Mouse (Mus musculus) gastrocnemius, postnatal 14 days (tissue): ENCODE measurements around the gene Serpina3f. TPM values are rescaled to one million over a fixed set of nuclear protein-coding genes. Genes with fewer than 3 reads are reported as not detected.

Experiments used
- DNase-seq: peaks from one replicate; pipeline ENCODE4 v3.0.0; 2021; ENCODE audit warnings: mixed read lengths
- intact Hi-C: fragments of 180-260 bp; cut with DNase I; formaldehyde crosslinking; loops from one replicate; pipeline ENCODE4 v1.15.1; 2025; ENCODE audit warnings: low total_unique reads
- total RNA-seq, 2 experiments: library from RNA; stranded (reverse); gene quantifications; 2 replicates each; pipeline ENCODE4 v1.2.3; 2021

Gene Serpina3f
- total RNA-seq, 2 experiments from 2014 or later, result not detected

DNA sequence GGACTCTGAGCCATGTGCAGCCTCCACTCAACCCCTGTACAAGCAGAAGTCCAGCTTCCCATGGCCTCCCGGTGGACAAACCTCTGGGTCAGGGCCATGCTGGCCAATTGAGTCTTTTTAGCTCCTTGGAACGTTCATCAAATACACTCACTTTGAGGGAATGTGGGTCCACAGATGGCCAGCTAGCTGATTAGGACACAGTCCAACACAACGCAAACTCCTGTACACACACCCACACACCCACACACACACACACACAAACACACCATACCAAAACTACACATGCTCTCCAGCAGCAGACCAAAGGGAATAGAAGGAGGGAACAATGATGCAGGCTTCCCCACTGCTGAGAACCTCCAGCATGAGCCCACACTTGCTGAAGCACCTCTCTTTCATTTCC is 31.3 kb downstream of the Serpina3f start:
- intact Hi-C loops, result no loop called here

DNA sequence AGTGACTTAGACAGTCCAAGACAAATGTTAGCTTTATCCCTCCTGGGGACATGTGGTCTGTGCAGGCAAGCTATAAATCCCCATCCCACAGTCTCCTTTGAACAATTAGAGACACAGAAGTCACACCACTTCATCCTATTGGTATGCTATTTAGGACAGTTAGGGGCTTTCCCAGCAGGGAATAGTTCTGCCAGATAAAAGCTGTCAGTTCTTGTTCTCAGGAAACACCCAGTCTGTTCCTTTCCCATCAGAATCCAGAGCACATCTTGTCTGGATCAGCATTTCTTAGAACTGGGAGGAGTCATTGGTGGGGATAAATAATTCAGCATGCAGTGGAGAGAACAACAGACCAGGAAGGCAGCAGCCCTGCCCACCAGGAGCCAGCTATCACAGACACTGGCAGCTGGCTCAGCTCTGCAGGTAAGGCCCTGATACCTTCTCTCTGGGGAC is 33.2 kb downstream of the Serpina3f start:
- intact Hi-C loops, result no loop called here
- DNase-seq, result no peak

More for the DNA sequence above, 31.3 kb downstream of the Serpina3f start:
- no peak for DNase-seq

DNA sequence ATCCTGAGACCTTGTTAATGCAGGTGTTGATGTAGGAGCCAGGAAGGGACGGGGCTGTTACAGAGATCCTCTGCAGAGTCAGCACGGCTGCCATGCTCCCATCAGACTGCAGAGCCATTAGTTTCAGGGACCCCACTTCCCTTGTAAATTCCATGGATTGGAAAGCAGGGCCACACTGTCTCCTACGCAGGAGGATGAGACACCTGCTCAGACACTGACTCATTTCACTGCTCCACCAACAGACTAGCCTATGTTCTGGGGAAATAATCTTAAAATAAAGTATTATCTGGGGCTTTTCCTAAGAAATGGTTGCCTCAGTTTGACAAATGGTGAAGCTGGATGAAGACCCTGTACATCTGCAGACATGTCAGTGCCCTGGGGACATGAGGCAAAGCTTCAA is 33.9 kb downstream of the Serpina3f start:
- no peak for DNase-seq
- intact Hi-C loops, result no loop called here

- no peak for DNase-seq
- intact Hi-C loops, result no loop called here
These were observed 46.7 kb downstream of the Serpina3f start for GRCm38 (mm10) chr12:104261041-104261440.

DNA sequence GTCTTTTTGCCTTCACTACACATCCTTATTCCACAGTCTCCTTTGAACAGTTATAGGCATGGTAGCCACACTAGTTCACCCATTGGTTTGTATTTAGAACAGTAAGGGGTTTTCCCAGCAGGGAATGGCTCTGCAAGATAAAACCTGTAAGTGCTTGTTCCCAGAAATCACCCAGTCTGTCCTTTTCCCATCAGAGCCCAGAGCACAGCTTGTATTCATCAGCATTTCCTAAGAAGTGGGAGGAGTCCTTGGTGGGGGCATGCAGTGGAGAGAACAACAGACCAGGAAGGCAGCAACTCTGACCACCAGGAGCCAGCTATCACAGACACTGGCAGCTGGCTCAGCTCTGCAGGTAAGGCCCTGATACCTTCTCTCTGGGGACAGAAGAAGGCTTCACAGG is 48.5 kb downstream of the Serpina3f start, which contains the start of gene Serpina3i:
Serpina3i (plus strand) TSS at position 260 of the 400 bp plus-strand sequence.
- intact Hi-C loops, result no loop called here
- DNase-seq, result no peak

- intact Hi-C loops, result no loop called here
- DNase-seq, result no peak
These were observed 52.0 kb downstream of the Serpina3f start for GRCm38 (mm10) chr12:104266374-104266773.

Other genes with a start within 250 kb of the Serpina3f start
- gene Serpina11, start 224.6 kb upstream of the Serpina3f start, total RNA-seq, result not detected
- not detected for gene Serpina9, start 200.8 kb upstream of the Serpina3f start, total RNA-seq
- not detected for gene Serpina12, start 170.1 kb upstream of the Serpina3f start, total RNA-seq
- gene Serpina5, start 113.4 kb upstream of the Serpina3f start, total RNA-seq, result not detected
- not detected for gene Serpina3a, start 101.8 kb upstream of the Serpina3f start, total RNA-seq
- not detected for gene Serpina3b, start 86.5 kb upstream of the Serpina3f start, total RNA-seq
- 1 to 10 TPM; 1.2 TPM for gene Serpina3c, start 60.7 kb upstream of the Serpina3f start, total RNA-seq
- gene Serpina3g, start 21.7 kb downstream of the Serpina3f start, total RNA-seq, result not detected
- gene Serpina3i, start 48.6 kb downstream of the Serpina3f start, total RNA-seq, result not detected
- not detected for gene Serpina3j, start 100.0 kb downstream of the Serpina3f start, total RNA-seq
- not detected for gene Serpina3k, start 123.9 kb downstream of the Serpina3f start, total RNA-seq
- gene Serpina3m, start 123.9 kb downstream of the Serpina3f start, total RNA-seq, result not detected
- gene Serpina3n, start 192.2 kb downstream of the Serpina3f start, total RNA-seq, result 1 to 10 TPM; 1.5 to 2.5 TPM